Mouse (Mus musculus) cerebellum, postnatal 4 days (tissue): ENCODE data around the gene Lmod2.
A peak's percentile ranks its signal among the peaks of the same experiment; 100 is the strongest.

Experiments used
- DNase-seq, 2 experiments: peaks; one replicate each; pipeline ENCODE4 v3.0.0; 2022; ENCODE audit warnings: low spot score in 2 of 2, mixed read lengths in 1 of 2

Gene Lmod2

DNA sequence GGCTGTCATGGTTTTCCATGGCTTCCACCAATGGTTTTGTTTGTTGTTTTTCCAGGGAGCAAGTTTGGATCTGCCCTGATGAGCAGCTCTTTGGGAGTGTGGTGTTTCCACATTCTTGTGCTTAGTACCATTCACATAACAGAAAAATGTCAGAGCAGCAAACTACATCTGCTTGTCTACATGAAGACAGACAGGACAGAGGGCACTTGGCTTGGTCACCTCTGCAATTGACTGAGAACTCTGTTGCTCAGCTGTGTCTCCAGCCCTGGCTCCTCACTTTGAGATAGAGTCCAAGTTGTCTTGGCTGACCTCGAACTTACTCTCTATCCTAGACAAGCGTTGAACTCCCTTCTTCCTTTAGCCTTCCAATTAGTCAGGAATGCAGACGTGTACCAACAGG is 4.8 kb downstream of the Lmod2 start:
- DNase-seq = no peak

DNA sequence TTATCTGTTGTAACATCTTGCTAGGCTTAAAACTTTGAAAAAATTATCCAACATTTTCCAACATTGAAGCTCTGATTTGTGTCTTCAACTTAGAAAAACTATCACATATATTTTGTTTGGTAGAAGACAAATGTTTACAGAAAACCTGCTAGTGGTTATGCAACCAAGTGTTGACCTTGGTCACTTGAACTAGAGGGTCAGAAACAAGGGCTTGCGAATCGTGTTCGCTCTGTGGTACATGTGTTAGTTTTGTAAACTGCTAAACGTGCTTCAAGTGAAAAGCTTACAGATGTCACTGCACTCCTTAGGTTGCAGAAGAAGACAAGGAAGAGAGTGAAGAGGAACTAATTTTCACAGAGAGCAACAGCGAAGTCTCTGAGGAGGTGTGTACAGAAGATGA is 5.4 kb downstream of the Lmod2 start:
- no peak for DNase-seq

DNA sequence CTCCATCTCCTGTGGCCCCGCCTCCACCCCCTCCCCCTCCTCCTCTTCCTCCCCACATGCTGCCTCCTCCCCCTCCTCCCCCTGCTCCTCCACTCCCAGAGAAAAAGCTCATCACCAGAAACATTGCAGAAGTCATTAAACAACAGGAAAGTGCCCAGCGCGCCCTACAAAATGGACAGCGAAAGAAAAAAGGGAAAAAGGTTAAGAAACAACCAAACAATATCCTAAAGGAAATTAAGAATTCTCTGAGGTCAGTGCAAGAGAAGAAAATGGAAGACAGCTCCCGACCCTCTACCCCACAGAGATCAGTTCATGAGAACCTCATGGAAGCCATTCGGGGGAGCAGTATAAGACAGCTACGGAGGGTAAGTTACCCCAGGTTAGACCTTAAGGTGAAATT is 6.7 kb downstream of the Lmod2 start:
- DNase-seq = no peak

DNA sequence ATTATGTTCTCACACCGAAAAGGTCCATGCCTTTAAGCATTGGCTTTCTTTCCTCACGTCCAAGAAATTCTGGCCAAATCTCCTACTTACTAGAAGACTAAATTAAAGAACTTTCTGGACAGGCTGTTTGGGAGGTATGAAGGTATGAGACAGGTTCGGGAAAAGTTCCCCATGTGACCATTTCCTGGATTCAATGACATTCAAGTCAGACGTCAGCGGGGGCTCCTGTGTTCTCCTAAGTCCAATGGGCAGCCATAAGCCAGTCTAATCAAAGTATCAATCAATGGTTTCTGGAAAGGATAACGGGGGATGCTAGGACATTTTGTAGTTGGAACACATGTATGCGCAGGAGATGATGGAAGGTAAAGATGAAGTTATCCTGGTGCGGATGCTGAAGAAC is 8.1 kb downstream of the Lmod2 start:
- no peak for DNase-seq

DNA sequence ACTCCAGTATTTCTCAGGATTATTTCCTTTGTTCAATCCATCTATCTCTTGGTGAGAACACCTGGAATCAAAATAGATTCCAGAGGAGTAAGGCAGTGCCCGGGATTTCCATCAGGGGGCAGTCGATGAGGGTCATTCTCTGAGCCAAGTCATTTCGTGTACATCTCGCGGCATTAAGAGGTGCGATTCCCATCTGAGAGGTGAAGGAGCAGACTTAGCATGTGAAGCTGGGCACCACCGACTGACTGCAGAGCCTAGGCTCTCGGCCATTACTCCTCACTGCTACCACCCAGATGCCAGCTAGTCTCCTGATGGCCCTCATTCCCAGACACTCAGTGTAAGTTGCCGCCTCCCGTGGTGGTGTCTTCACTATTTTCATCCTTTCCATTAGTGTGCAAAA is 8.9 kb downstream of the Lmod2 start:
- no peak for DNase-seq

DNA sequence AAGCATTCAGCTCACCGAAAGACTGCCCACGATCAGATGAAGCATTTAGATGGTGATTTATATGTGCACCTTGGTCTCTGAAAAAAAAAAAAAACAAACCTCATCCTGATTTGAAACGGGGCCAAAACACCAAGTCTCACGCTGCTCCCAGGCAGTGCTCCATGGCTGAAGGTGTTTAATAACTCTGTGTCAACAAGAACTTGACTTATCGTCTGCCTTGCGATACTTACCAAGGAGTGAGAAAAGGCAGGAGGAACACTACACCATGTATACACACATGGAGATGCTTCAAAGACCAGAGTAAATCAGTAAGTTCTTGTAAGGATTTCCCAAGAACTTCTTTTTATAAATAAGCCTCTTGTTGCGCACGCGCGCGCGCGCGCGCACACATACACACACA is 10.0 kb downstream of the Lmod2 start:
- no peak for DNase-seq

DNA sequence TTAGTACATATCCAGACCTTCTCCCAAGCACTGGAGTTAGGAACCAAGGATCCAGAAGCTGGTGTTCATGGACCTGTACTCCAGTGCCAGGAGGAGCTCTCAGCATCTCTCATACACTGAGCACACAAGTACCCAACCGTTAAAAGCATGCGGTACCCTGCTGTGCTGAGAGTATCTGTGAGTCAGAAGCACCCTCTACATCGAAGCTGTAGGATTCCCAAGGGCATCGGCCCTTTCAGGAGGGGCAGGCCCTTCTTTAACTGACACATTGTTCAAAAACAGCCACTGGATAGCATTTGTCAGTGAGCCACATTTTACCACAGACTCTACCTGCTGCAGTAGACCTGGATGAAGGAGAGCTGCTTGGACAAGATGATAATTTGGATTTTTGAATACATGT is 10.6 kb downstream of the Lmod2 start:
- DNase-seq = no peak

DNA sequence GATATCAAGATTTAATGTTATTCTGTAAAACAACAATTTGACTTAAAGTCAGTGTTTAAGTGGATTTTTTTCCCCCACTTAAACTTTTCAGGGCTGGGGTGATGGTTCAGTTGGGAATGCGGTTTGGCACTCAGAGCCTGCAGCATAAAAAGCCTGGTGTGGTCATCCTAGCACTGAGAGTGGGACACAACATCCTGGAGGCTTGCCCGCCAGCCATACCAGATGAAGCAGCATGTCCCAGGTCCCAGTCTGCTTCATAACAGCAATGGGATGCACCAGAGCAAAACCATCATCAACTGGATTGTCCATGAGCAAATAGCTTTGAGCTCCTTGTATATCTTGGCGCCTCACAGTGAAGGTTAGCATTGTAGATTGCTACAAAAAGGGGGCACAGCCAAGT is 11.1 kb downstream of the Lmod2 start:
- no peak for DNase-seq

DNA sequence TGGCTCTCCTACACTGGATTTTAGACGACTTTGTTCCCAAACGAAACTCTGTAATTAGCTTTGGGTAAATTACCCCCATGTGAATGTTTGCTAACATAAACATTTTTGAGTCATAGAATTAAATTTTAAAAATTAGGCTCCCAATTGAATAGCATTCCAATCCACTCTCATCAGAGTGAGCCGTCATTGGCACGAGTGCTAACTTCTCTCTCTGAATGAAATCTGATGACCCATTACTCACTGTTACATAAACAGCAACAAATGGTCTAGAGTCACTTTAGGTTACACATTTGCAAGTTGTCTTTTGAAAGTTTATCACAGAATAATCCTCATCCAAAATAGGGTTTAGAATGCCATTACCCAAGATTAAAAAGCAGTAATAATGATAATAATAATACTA is 12.0 kb downstream of the Lmod2 start:
- DNase-seq = no peak

DNA sequence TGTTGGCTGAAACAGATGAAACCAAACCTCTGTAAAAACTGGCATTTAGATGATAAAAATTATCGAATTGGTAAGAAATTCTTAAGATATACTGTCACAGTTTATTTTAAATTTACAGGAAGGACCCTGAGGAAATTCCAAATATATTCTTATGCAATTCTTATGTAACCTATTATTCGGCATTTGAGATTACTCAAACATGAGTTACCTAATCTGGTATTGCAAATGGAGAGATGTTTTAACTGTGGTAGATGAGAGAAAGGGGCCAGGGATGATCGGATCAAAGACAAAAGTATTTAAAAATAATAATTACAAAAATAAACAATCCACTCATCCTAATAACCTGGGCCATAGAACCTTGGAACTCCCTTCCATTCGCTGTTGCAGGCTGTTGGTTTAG is 12.8 kb downstream of the Lmod2 start:
- no peak for DNase-seq

DNA sequence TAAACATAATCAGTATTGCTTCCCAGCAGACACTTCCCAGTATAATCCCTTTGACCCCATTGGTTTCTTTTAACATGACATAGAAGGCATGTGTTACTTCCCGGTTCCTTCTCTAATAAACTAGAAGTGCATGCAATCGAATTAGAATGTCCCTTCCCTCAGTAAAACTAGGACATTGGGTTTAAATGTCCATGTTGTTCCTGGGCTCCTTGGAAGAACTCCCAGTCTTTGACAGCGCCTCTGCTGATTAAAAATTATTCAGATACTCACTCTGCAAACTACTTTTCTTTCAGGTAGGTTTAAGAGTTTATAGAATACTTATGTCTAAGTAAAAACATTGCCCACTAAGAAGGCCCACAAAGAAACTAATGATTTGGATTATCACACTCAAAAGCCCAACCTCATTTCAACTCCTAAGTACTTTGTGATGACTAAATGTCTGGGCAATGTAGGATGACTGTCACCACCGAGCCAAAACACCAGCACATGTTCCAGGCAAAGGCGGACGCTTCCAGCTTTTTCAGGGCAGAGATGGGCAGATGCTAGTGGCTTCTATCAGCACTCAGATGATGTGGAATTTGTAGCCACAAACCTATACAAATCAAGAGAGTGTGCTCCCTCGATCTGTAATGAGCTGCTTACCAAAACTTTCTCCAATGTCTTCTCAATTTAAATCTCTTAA is 14.7 kb downstream of the Lmod2 start:
- no peak for DNase-seq

DNA sequence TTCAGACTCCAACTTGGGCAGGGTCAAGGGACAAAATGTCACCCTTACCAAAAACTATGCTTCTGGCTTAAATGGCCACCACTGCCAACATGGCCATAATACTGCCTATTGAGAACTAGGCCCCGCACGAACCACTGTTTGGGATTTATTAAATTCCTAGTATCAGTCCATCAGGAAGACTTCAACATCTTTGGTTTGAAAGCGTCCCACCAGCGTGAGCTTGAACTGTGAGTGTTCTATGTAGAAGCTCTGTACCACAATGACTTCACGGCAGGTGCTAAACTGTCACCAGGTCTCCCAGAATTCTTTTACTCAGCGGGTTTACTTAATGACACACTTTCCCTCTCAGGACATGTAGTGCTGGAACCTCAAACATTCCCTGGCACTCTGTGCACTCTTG is 15.8 kb downstream of the Lmod2 start:
- DNase-seq = no peak

DNA sequence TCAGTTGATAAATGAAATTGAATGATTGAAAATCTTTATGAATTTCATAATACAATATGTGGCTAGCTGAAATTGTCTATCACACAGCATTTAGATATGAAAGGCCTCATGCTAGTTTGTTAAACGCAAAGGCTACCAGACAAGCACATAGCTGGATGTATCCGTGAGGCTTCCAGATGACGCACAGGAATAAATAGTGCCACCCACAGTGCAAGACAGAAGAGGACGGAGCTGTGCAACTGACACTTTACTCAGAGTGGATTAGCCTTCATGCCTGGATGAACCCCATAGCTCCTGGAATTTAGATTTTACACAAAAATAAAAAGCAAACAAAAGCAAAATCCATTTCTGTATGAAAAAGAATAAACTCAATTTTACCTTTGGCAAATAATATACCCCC is 16.4 kb downstream of the Lmod2 start:
- DNase-seq = no peak

DNA sequence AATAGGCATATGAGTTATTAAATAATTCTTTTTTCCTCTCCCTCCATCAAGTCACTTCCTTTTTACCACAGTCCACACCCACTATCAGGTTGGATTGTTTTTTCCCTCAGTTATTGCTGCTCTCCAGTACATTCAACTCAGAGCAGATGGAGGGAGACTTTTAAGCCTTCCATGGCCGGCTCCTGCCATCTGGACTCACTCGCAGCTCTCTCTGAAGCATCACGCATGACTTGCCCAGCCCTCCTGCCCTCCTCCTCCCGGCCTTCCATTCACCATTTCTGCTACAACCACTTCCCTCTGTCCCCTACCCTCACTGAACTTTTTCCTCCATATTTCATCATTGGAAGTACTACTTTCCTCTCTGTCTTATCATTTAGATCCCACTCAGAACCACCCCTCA is 19.2 kb downstream of the Lmod2 start:
- DNase-seq = peak in 1 of 2 experiments; percentile 14

DNA sequence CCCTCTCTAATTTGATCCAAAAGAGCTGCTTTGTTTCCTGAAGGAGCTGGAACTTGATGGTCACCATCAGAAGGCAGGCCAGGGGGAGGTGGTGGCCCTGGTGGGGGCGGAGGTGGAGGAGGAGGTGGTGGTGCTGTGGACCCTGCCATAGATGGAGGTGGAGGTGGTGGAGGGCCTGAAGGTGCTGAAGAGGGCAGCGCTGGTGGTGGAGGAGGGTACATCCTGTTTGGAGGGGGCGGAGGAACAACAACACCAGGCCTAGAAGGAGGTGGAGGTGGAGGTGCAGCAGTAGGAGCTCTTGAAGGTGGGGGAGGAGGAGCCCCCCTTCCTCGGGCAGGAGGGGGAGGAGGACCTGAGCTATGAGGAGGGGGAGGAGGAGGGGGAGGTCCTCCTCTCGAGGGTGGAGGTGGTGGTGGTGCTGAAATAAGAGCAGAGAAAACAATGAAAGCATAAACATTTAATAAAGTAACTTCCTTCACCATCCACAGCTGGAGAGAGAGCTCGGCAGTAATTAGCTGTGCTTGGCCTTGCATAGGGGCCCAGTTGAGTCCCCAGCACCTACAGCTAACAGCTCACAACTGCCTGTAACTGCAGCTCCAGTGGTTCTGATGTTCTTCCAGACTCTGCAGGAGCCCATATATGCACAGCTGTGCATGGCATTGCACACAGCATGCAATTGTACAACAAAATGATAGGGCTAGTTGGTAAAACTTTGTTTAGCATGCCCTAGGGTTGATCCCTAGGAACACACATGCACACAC is 21.9 kb downstream of the Lmod2 start:
- DNase-seq = no peak

DNA sequence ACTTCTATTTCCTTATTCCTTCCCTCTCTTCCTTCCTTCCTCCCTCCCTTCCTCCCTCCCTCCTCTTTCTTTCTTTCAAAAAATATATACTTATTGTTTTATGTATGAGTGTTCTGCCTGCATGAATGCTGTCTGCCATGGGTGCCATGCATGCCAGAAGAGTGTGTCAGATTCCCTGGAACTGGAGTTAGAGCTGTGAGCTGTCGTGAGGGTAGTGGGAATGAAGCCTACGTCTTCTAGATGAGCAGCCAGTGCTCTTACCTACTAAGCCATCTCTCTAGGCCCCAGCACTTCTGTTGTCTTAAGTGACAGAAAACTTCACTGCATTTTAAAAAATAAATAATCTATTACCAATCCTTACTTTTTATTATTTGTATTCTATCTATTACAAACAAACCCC is 23.4 kb downstream of the Lmod2 start:
- no peak for DNase-seq

DNA sequence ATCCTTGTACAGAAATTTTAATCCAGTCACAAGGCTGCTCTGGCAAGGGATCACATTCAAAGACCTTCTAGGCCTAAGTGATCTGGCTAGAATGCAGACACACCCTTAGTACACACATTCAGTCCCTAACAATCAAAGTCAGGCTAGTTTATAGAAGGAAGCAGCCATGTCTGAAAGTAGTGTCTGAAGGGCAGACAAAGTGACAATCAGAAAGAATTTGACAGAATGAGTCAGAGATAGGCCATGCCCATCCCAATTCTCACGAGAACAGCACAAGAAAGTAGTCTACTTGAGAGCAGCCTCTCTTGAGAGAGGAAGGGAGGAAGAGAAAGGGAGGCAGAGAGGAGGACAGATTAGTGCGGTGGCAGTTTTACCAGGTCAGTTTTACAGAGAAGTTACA is 24.5 kb downstream of the Lmod2 start:
- no peak for DNase-seq

DNA sequence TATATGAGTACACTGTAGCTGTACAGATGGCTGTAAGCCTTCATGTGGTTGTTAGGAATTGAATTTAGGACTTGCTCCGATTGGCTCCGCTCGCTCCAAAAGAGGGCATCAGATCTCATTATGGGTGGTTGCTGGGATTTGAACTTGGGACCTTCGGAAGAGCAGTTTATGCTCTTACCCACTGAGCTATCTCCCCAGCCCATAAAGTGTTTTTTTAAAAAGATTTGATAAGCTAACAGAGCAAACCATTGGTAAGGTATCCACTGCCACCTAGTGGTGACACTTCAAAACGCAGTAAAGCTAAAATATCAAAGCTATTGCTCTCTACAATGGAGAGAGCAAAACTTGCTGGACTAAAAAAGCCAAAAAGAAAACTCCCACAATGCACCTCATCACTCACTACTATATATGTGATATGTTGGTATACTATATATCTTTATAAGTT is 30.0 kb downstream of the Lmod2 start:
- peak in 1 of 2 experiments; percentile 56 for DNase-seq

DNA sequence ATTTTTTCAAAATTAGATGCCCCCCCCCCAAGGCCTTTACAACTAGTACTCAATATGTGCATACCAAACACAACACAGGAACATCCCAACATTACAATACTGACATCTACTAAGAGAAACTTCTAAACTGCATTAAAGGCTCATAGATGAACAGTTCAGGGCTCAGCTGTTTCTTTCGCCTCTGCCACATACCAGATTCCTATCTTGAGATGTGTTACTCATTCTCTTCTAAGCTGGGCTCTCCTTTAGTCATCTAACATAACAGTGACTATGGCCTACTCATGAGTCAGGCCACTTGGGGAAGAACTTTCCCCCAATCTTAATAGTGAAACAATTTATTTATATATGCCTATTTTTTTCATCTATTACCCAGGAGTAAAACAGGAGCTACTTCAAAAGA is 30.9 kb downstream of the Lmod2 start:
- DNase-seq = no peak

DNA sequence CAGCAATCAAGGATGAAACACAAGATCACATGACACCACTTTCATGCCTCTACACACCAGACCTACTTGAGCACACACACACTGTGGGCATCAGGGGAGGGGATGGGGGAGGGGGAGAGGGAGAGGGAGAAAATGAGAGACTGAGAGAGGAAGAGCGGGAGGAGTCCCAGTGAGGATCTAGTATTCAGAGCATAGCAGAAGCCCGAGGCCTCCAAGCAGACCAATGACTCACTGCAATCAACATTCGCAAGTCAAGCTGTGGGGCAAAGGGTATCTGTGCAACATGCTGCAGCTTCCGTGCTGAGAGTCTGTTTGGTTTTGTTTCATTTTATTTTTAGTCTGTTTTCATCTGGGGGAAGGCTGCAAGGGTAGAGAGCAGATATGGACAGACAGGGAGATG is 34.5 kb downstream of the Lmod2 start:
- no peak for DNase-seq

DNA sequence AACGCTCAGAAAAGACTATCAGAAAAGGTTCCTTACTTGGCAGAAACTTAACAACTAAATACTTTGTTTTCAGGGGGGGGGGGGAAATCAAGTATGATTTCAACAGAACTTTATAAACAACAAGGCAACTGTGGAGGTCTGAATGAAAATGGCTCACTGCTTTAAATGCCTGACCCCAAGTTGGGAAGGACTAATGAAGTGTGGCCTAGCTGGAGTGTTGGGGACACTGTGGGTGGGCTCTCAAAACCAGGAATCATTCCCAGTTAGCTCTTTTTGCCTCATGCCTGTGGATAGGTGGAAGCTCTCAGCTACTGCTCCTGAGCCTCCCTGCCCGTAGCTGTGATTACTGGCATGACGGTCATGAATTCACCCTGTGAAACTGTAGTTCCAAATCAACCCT is 36.5 kb downstream of the Lmod2 start:
- no peak for DNase-seq

DNA sequence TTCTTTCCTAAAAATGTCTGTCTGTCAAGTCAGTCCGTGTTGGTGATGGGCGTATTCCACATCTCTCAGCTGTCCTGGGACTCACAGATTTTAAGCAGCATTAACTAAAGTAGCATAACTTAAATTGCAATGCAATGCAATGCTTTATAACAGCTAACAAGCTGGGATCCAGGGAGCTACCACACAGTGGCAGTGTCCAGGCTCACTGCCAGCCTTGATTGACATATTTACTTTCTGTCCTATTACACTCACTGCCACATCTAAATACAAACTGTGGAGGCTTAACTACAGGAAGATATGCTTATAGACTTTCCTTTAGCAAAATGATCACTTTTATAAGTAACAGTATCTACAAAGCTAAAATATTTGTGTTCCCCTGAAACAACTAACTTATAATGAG is 38.3 kb downstream of the Lmod2 start:
- DNase-seq = no peak

DNA sequence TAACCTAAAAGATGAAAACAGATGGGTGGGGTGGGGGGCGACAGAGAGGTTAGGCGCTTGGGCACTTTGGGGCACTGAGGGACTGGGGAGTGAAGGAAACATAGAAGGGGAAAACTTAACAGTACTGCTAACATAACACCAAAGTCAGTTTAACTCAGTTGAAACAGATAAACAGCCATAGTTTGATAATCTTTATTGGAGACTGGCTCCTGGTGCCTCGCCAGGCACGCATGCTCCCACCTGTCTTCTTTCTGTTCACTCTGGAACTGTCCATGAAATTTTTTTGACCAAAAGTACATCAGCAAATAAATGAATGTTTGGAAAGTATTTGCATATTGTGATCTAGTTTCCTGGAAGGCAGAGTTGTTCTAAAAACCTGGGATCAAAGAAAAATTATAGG is 43.7 kb downstream of the Lmod2 start:
- no peak for DNase-seq

DNA sequence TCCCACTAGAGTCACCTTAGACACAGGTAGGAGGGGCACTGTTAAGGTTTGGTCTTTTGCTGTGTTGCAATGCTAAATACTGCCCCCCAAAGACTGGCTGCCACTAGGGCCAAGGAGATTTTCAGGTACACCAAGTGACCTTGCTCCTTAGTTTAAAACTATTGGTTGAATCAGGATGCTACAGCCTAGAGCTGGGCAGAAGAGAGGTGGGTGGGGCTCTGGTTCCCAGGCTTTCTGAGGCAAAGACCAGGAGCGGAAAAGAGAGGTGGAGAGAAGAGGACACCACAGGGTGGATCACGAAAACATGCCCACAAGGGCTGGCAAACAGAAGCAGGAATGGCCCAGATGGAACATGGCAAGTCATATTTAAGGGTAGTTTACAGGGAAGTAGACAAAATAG is 44.6 kb downstream of the Lmod2 start:
- no peak for DNase-seq
